Mouse (Mus musculus) myocyte (in vitro differentiated cells): Measurements from ENCODE around the gene Egflam. TPM values are rescaled to one million over a fixed set of nuclear protein-coding genes. Genes with fewer than 3 reads are reported as not detected.

ENCODE experiments used
- H3K27me3 ChIP-seq: one replicate; pipeline ENCODE4 v1.6.1; 2011; ENCODE audit not compliant: control insufficient read depth, insufficient read depth, insufficient read length
- H3K36me3 ChIP-seq: one replicate; pipeline ENCODE4 v1.6.1; 2011; ENCODE audit not compliant: control insufficient read depth, insufficient read depth
- H3K4me2 ChIP-seq: one replicate; pipeline ENCODE4 v1.6.1; 2011; ENCODE audit warnings: low read depth, control low read depth
- H3K4me3 ChIP-seq: one replicate; pipeline ENCODE4 v1.5.1; 2011; ENCODE audit warnings: mild to moderate bottlenecking, control low read depth, moderate library complexity
- H3K79me2 ChIP-seq: one replicate; pipeline ENCODE4 v1.6.1; 2011; ENCODE audit not compliant: control insufficient read depth, insufficient read depth
- H3ac ChIP-seq: one replicate; pipeline ENCODE4 v1.6.1; 2011; ENCODE audit not compliant: control insufficient read depth, insufficient read length
- CEBPB ChIP-seq: IDR thresholded peaks from 2 replicates; pipeline ENCODE4 v1.6.1; 2011; ENCODE audit warnings: mild to moderate bottlenecking, moderate library complexity; ENCODE audit not compliant: poor library complexity, insufficient read depth, severe bottlenecking
- E2F4 ChIP-seq: IDR thresholded peaks from one replicate; pipeline ENCODE4 v1.6.1; 2011; ENCODE audit warnings: mild to moderate bottlenecking, control low read depth, moderate library complexity; ENCODE audit not compliant: insufficient read depth
- MAX ChIP-seq: IDR thresholded peaks from one replicate; pipeline ENCODE4 v1.6.1; 2011; ENCODE audit warnings: low read depth, mild to moderate bottlenecking, control low read depth
- MYOD1 ChIP-seq, 3 experiments: IDR thresholded peaks; one replicate each; pipeline ENCODE4 v1.6.1; 2011; ENCODE audit warnings: control low read depth in 2 of 3, low read depth in 2 of 3, mild to moderate bottlenecking in 2 of 3, moderate library complexity in 1 of 3; ENCODE audit not compliant: insufficient read length in 2 of 3, control insufficient read depth in 1 of 3
- MYOG ChIP-seq, 3 experiments: IDR thresholded peaks; one replicate each; pipeline ENCODE4 v1.6.1; 2011; ENCODE audit warnings: control low read depth in 2 of 3, low read depth in 2 of 3, mild to moderate bottlenecking in 2 of 3; ENCODE audit not compliant: insufficient read length in 2 of 3, control insufficient read depth in 1 of 3, insufficient read depth in 1 of 3
- POLR2A ChIP-seq: IDR thresholded peaks from one replicate; pipeline ENCODE4 v1.6.1; 2011; ENCODE audit warnings: low read depth, mild to moderate bottlenecking, control low read depth, moderate library complexity; ENCODE audit not compliant: insufficient read length
- POLR2AphosphoS2 ChIP-seq: IDR thresholded peaks from one replicate; pipeline ENCODE4 v1.6.1; 2011; ENCODE audit warnings: low read depth, control low read depth; ENCODE audit not compliant: insufficient read length
- REST ChIP-seq: IDR thresholded peaks from one replicate; pipeline ENCODE4 v1.6.1; 2011; ENCODE audit warnings: mild to moderate bottlenecking, control low read depth, moderate library complexity; ENCODE audit not compliant: insufficient read depth, insufficient read length
- SRF ChIP-seq: IDR thresholded peaks from one replicate; pipeline ENCODE4 v1.6.1; 2011; ENCODE audit warnings: low read depth; ENCODE audit not compliant: control insufficient read depth, insufficient read length
- TCF12 ChIP-seq: IDR thresholded peaks from one replicate; pipeline ENCODE4 v1.6.1; 2011; ENCODE audit warnings: mild to moderate bottlenecking, control low read depth; ENCODE audit not compliant: poor library complexity, insufficient read depth, severe bottlenecking
- TCF3 ChIP-seq: IDR thresholded peaks from one replicate; pipeline ENCODE4 v1.6.1; 2011; ENCODE audit warnings: low read depth, control low read depth; ENCODE audit not compliant: insufficient read length
- USF1 ChIP-seq: IDR thresholded peaks from one replicate; pipeline ENCODE4 v1.6.1; 2011; ENCODE audit warnings: low read depth, mild to moderate bottlenecking, control low read depth, moderate library complexity
- polyA plus RNA-seq: library from polyadenylated mRNA; unstranded; fragments of >200 nt; fragmentation: generic; extraction: Trizol; gene quantifications from one replicate; pipeline ENCODE4 v1.2.1, GENCODE M21; 2012; ENCODE audit warnings: missing spikeins

The Egflam gene
- polyA plus RNA-seq, 1 experiment: 0.16 TPM

DNA sequence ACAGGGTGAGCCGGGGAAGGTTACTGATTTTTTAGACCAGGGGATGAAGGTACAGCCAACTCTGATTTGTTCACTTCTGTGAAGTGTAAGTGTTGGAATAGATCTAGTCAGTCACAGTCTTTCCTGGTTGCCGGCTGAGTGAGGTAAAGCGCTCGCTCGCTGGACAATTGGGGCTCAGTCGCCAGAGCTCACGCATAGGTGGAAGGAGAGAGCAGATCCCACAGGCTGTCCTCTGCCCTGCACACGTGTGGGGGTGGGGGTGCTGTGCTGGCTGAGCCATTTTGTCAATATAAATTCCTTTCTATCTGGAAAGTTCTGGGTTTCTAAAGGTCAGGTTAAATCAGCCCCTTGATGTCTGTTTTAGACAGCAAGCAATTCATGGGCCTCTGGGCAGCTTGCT, 237.9 kb downstream of the Egflam start:
- H3K4me2 ChIP-seq: no peak overlapping the region
- H3K4me3 ChIP-seq: no peak overlapping the region
- TF ChIP-seq POLR2A (no peak), MYOD1 (IDR thresholded peaks at IDR 0.05; ENCODE audit: control insufficient read depth in 1 of 3, insufficient read length in 2 of 3, low read depth in 2 of 3) (no peak), POLR2AphosphoS2 (no peak), USF1 (no peak), CEBPB (no peak), MYOG (IDR thresholded peaks at IDR 0.05; ENCODE audit: control insufficient read depth in 1 of 3, insufficient read depth in 1 of 3, insufficient read length in 2 of 3, low read depth in 2 of 3) (no peak), E2F4 (no peak), TCF12 (no peak), TCF3 (no peak), REST (no peak), MAX (no peak), SRF (no peak)
- H3K27me3 ChIP-seq: no peaks in the 10 kb centered on the region
- no peaks in the 10 kb centered on the region for H3K79me2 ChIP-seq
- H3ac ChIP-seq: no peak overlapping the region
- H3K36me3 ChIP-seq: peaks cover 44% of the 10 kb centered on the region

GRCm38 (mm10) chr15:7159869-7160268, 238.3 kb downstream of the Egflam start:
- Histone ChIP-seq H3K79me2 (no peaks in the 10 kb centered on the region), H3K4me2 (no peak overlapping the region), H3ac (no peak overlapping the region), H3K4me3 (no peak overlapping the region), H3K36me3 (peaks cover 44% of the 10 kb centered on the region), H3K27me3 (no peaks in the 10 kb centered on the region)
- no peak for TF ChIP-seq E2F4
- no peak for TF ChIP-seq CEBPB
- no peak for TF ChIP-seq POLR2A
- TF ChIP-seq REST: no peak
- no peak for TF ChIP-seq SRF
- no peak for TF ChIP-seq POLR2AphosphoS2
- no peak for TF ChIP-seq MYOD1 (IDR thresholded peaks at IDR 0.05; ENCODE audit: control insufficient read depth in 1 of 3, insufficient read length in 2 of 3, low read depth in 2 of 3)
- TF ChIP-seq TCF3: no peak
- no peak for TF ChIP-seq MYOG (IDR thresholded peaks at IDR 0.05; ENCODE audit: control insufficient read depth in 1 of 3, insufficient read depth in 1 of 3, insufficient read length in 2 of 3, low read depth in 2 of 3)
- no peak for TF ChIP-seq USF1

GRCm38 (mm10) chr15:7157658-7158057, 240.5 kb downstream of the Egflam start:
- Histone ChIP-seq H3K4me2 (no peak overlapping the region), H3K27me3 (no peaks in the 10 kb centered on the region), H3K36me3 (peaks cover 37% of the 10 kb centered on the region), H3ac (no peak overlapping the region), H3K4me3 (no peak overlapping the region), H3K79me2 (peaks cover 7% of the 10 kb centered on the region)
- TF ChIP-seq TCF12 (no peak), POLR2AphosphoS2 (no peak), CEBPB (no peak), E2F4 (no peak), SRF (no peak), MYOG (IDR thresholded peaks at IDR 0.05; ENCODE audit: control insufficient read depth in 1 of 3, insufficient read depth in 1 of 3, insufficient read length in 2 of 3, low read depth in 2 of 3) (no peak), MYOD1 (IDR thresholded peaks at IDR 0.05; ENCODE audit: control insufficient read depth in 1 of 3, insufficient read length in 2 of 3, low read depth in 2 of 3) (no peak), TCF3 (no peak), USF1 (no peak)
